Mouse (Mus musculus): ENCODE data around the gene Pigx. TPM values are rescaled to one million over a fixed set of nuclear protein-coding genes. Genes with fewer than 3 reads are reported as not detected.

Gene Pigx
- total RNA-seq (2021), result 10 to 100 TPM; 24.2 to 27.3 TPM
- long read RNA-seq, experiment 1, transcript Pigx-201 (6 exons, 993 nt), result major isoform, 9 of 18 reads
- long read RNA-seq, experiment 1, partial matches to known transcripts, result 0 of 18 reads
- long read RNA-seq, experiment 1, other reads (novel, unspliced or antisense), result 6 of 18 reads
- long read RNA-seq, experiment 2, transcript Pigx-201 (6 exons, 993 nt), result major isoform, 9 of 26 reads
- long read RNA-seq, experiment 2, partial matches to known transcripts, result 1 of 26 reads
- long read RNA-seq, experiment 2, other reads (novel, unspliced or antisense), result 9 of 26 reads

DNA sequence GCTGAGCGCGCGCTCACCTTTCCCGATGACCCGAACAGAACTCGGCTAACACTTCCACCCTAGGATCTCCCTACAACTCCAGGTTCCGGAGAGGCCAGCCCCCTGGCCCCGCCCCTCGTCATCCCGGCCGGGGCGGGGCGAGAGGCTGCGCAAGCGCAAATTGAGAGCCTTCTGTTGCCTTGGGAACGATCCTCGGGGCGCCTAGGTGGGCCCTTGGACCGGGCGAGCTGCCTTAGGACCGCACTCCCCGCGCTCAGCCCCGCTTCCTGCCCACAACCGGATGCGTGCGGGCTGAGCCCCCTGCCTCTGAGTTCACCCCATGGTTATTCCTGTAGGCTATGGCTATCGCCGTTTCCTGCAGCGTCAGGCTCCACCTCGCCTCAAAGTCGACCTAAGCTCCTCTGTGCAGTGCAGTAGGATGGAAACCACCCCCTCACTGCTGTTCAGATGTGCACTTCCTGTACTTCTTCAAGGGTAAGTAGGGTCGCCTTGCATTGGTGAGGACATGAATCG lies at the start of gene Pigx, which contains the start of gene Cep19:
Gene Pigx (minus strand): TSS at position 103 of the 513 bp plus-strand sequence.
Gene Cep19 (plus strand): TSS at position 163 of the 513 bp plus-strand sequence.
- DNase-seq (ENCODE audit: low spot score in 2 of 2), result peak; percentile 87 to 91
- TF ChIP-seq CTCF (conservative IDR thresholded peaks at IDR 0.05), result no peak
- peak within 1 kb of the TSS; percentile 96 for H3K27ac ChIP-seq
- H3K4me3 ChIP-seq, result peak within 1 kb of the TSS; percentile 90

DNA sequence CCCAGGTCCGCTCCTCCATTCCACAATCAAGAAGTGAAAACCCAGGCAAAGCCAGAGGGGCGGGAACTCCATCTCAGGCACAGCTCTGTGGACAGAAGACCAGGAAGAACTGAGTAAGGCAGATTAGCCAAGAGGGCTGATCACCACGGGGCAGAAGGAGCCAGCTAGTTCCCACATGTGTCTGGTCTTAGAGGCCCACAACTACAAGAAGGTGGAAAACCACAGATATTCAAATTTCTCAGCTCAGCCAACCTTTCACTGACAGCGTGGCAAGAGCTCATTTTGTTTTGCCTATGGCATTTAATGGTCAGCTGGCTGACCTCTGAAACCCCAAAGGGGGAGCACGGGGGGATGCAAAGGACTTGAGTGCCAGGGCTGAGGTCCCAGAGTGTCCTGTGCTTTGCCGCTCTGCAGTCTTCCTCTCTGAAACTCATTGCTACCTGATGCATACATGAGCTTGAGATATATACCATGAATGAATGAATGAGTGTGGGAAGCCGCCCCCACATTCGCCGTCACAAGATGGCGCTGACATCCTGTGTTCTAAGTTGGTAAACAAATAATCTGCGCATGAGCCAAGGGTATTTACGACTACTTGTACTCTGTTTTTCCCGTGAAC lies 48.2 kb upstream of the Pigx start:
- peak; percentile 23 for TF ChIP-seq CTCF (conservative IDR thresholded peaks at IDR 0.05)
- H3K27ac ChIP-seq, result no peak overlapping the region
- no peak for DNase-seq (ENCODE audit: low spot score in 2 of 2)
- no peak overlapping the region for H3K4me3 ChIP-seq

DNA sequence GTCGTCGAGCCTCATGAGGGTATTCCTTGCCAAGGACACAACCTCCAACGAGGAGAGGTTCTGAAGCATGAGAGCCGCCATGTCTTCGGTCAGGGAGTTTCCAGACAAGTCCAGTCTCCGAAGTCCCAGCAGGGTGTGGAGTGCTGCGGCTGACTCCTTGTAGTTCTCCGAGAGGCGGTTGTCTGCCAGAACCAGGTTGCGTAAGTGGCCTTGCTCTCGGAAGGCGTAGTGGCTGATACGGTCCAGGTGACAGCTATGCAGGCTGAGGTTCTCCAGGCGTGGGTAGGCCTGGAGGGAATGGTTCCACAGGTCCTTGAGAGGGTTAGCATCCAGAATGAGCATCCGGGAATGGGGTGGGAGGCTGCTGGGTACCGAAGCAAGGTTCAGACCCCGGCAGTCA lies 45.1 kb upstream of the Pigx start:
- no peak for DNase-seq (ENCODE audit: low spot score in 2 of 2)
- H3K27ac ChIP-seq, result no peak overlapping the region
- no peak overlapping the region for H3K4me3 ChIP-seq
- TF ChIP-seq CTCF (conservative IDR thresholded peaks at IDR 0.05), result no peak

- DNase-seq (ENCODE audit: low spot score in 2 of 2), result no peak
- Histone ChIP-seq H3K27ac (no peak overlapping the region), H3K4me3 (no peak overlapping the region)
- no peak for TF ChIP-seq CTCF (conservative IDR thresholded peaks at IDR 0.05)
Observed at GRCm38 (mm10) chr16:32143766-32144165, 44.2 kb upstream of the Pigx start.

- peak overlapping the region; percentile 70; the same call in 1 of the 2 replicates for H3K27ac ChIP-seq
- DNase-seq (ENCODE audit: low spot score in 2 of 2), result peak; percentile 55 to 80
- TF ChIP-seq CTCF (conservative IDR thresholded peaks at IDR 0.05), result no peak
Observed at GRCm38 (mm10) chr16:32138954-32139353, 39.4 kb upstream of the Pigx start.

GRCm38 (mm10) chr16:32135842-32136357 lies 36.4 kb upstream of the Pigx start:
- no peak for DNase-seq (ENCODE audit: low spot score in 2 of 2)
- no peak for TF ChIP-seq CTCF (conservative IDR thresholded peaks at IDR 0.05)
- Histone ChIP-seq H3K27ac (no peak overlapping the region), H3K4me3 (no peak overlapping the region)

More at GRCm38 (mm10) chr16:32138954-32139353, 39.4 kb upstream of the Pigx start:
- no peak overlapping the region for H3K4me3 ChIP-seq

GRCm38 (mm10) chr16:32133148-32133547 lies 33.6 kb upstream of the Pigx start:
- TF ChIP-seq CTCF (conservative IDR thresholded peaks at IDR 0.05), result no peak
- DNase-seq (ENCODE audit: low spot score in 2 of 2), result no peak
- no peak overlapping the region for H3K27ac ChIP-seq
- H3K4me3 ChIP-seq, result no peak overlapping the region

- no peak for TF ChIP-seq CTCF (conservative IDR thresholded peaks at IDR 0.05)
- no peak overlapping the region for H3K27ac ChIP-seq
- H3K4me3 ChIP-seq, result peak overlapping the region; percentile 22; the same call in 1 of the 2 replicates
- no peak for DNase-seq (ENCODE audit: low spot score in 2 of 2)
Observed at GRCm38 (mm10) chr16:32130190-32130826, 30.8 kb upstream of the Pigx start.

DNA sequence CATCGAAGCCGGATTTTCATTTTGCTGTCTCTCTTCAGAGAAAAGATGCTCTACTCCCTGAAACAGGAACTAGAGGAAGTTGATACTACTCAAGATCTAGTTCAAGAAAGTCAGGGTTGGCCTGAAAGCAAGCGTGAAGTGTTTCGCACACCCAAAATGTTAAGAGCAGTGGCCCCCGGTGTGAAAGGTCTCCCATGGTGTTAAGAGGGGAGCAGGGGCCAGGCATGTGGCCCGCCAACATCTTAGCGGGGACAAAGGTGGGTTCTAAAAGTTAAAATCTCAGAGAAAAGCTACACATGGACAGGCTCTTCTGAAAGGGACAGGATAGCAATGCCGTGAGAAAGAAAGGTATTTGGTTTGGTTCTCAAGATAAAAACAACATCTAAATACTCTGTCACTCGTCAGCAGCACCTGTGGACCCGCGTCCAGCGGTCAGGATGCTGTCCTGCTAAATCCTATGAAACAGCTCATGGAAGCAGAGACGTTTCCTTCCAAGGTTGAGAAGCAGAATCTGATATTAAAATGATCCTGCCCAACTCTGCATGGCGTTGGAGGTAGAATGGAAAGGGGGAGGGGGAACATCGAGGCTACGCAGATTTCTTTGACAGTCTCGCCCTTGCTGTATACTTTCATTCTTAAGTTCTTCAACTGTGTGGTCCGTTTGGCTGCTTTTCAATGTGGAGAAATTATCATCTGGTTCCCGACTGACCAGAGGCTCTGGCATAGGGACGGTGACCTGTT lies 30.1 kb upstream of the Pigx start:
- TF ChIP-seq CTCF (conservative IDR thresholded peaks at IDR 0.05), result no peak
- no peak for DNase-seq (ENCODE audit: low spot score in 2 of 2)
- Histone ChIP-seq H3K27ac (no peak overlapping the region), H3K4me3 (peak overlapping the region; percentile 22; the same call in 1 of the 2 replicates)

DNA sequence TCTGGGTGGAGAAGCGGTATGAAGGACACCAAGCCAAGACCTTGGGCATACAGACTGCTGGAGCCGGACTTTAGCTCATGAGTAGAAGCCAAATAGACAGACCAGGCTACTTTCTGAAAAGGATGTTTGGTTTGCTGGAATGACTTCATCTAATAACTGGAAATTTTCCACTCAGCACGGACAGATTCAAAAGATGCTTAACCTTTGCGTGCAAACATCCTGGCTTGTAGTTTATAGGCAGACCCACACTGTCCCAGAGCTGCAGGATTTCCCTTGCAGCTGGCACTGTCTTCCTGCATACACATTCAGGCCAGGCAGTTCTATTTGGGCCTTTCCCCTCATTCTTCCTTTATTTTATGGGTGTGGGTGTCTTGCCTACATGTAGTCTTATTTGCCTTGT lies 27.5 kb upstream of the Pigx start:
- no peak for DNase-seq (ENCODE audit: low spot score in 2 of 2)
- Histone ChIP-seq H3K4me3 (no peak overlapping the region), H3K27ac (no peak overlapping the region)
- no peak for TF ChIP-seq CTCF (conservative IDR thresholded peaks at IDR 0.05)

DNA sequence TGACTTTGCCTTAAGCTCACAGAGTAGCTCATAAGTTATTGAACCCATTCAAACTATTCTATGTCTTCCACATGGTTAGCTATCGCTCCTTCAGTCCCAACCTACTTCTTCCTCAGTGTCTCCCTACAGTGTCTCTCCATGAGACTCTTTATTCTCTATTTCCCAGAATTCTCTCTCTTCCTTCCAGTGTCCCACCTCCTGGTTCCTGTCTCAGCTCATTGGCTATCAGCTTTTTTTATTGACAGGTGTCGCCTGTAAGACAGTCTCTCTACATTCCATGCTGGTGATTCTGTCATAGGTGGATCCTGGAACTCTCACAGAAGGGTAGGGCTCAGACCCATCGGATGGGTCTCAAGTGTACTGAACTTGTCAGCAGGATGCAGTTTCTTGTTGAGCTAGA lies 25.8 kb upstream of the Pigx start:
- TF ChIP-seq CTCF (conservative IDR thresholded peaks at IDR 0.05), result no peak
- Histone ChIP-seq H3K27ac (no peak overlapping the region), H3K4me3 (no peak overlapping the region)
- no peak for DNase-seq (ENCODE audit: low spot score in 2 of 2)

All from layer of hippocampus, adult 2 months (tissue).